Mouse (Mus musculus) forebrain, embryonic 14.5 days (tissue): Measurements from ENCODE around the gene Muc5b. TPM values are rescaled to one million over a fixed set of nuclear protein-coding genes. Genes with fewer than 3 reads are reported as not detected.
A peak's percentile ranks its signal among the peaks of the same experiment; 100 is the strongest.
"Not testable (repeated sequence)": the region's sequence is repeated elsewhere in the genome, so short reads cannot be mapped to it uniquely, and the experiment has no call there.

Experiments
- ATAC-seq: fragments of 200-750 bp; cut with Nextera tagmentation; 2 replicates; pipeline ENCODE4 v1.8.0; 2017; ENCODE audit warnings: mild to moderate bottlenecking, moderate library complexity
- DNase-seq: peaks from one replicate; pipeline ENCODE4 v3.0.0-alpha.2; 2015; ENCODE audit warnings: low spot score
- H3K27ac ChIP-seq: fragments of 300-500 bp; sonication (generic); 2 replicates; pipeline ENCODE4 v1.5.1; 2014; ENCODE audit warnings: low read depth, mild to moderate bottlenecking, control low read depth, low read length, moderate library complexity
- H3K27me3 ChIP-seq: fragments of 300-500 bp; sonication (generic); replicated peaks from 2 replicates; pipeline ENCODE4 v1.6.1; 2014; ENCODE audit warnings: low read length, control low read depth, mixed read lengths; ENCODE audit not compliant: control insufficient read depth, insufficient read depth
- H3K36me3 ChIP-seq: fragments of 300-500 bp; sonication (generic); 2 replicates; pipeline ENCODE4 v1.6.1; 2014; ENCODE audit warnings: low read length, control low read depth; ENCODE audit not compliant: control insufficient read depth, insufficient read depth
- H3K4me1 ChIP-seq: fragments of 300-500 bp; sonication (generic); 2 replicates; pipeline ENCODE4 v1.6.1; 2014; ENCODE audit warnings: antibody characterized with exemption, low read length, control low read depth; ENCODE audit not compliant: control insufficient read depth, insufficient read depth
- H3K4me2 ChIP-seq: fragments of 300-500 bp; sonication (generic); 2 replicates; pipeline ENCODE4 v1.6.1; 2014; ENCODE audit warnings: mild to moderate bottlenecking, control low read depth, low read length
- H3K4me3 ChIP-seq: fragments of 300-500 bp; sonication (generic); 2 replicates; pipeline ENCODE4 v1.5.1; 2014; ENCODE audit warnings: low read depth, low read length, control low read depth
- H3K9ac ChIP-seq: fragments of 300-500 bp; sonication (generic); 2 replicates; pipeline ENCODE4 v1.6.1; 2014; ENCODE audit warnings: mild to moderate bottlenecking, low read length, control low read depth, moderate library complexity
- H3K9me3 ChIP-seq: fragments of 300-500 bp; sonication (generic); replicated peaks from 2 replicates; pipeline ENCODE4 v1.6.1; 2016; ENCODE audit warnings: low read length, control low read depth, mixed read lengths; ENCODE audit not compliant: control insufficient read depth
- WGBS: fragments of 180-500 bp; shearing (Covaris S2); extraction: QIAGEN DNeasy Blood & Tissue Kit; methylation state at CpG from one replicate; pipeline ENCODE4 v1.1.7; 2014; 5-methylcytosine and 5-hydroxymethylcytosine counted together
- polyA plus RNA-seq: library from polyadenylated mRNA; unstranded; fragments of >200 nt; fragmentation: Nextera tagmentation; extraction: Ambion mirVana; gene quantifications from 2 replicates; pipeline ENCODE4 v1.2.1, GENCODE M21; 2014

The Muc5b gene
- polyA plus RNA-seq, result 0.01 TPM in 1 of 2 replicates, not detected in the other

- ATAC-seq, result no peak
- H3K36me3 ChIP-seq, result no peaks in the 10 kb centered on the region
- H3K27ac ChIP-seq, result no peak within 1 kb of the TSS
- DNase-seq, result peak; percentile 12
- H3K27me3 ChIP-seq, result no peaks in the 10 kb centered on the region
- H3K4me2 ChIP-seq, result no peak within 1 kb of the TSS
- H3K4me3 ChIP-seq, result no peak within 1 kb of the TSS
- H3K9ac ChIP-seq, result no peak within 1 kb of the TSS
- H3K4me1 ChIP-seq, result no peaks in the 10 kb centered on the region
- H3K9me3 ChIP-seq, result no peaks in the 10 kb centered on the region
- 66% methylated on average over 5 of the region's 5 CpGs for WGBS
Measured at GRCm38 (mm10) chr7:141838779-141839178, at the start of gene Muc5b. Muc5b (plus strand) TSS chr7:141839070.

- no peak for ATAC-seq
- Histone ChIP-seq H3K9me3 (no peaks in the 10 kb centered on the region), H3K9ac (no peak overlapping the region), H3K36me3 (no peaks in the 10 kb centered on the region), H3K27ac (no peak overlapping the region), H3K4me3 (no peak overlapping the region), H3K4me1 (no peaks in the 10 kb centered on the region), H3K27me3 (no peaks in the 10 kb centered on the region), H3K4me2 (no peak overlapping the region)
- WGBS, result 94% methylated on average over 1 of the region's 1 CpGs
- DNase-seq, result no peak
Measured at GRCm38 (mm10) chr7:141794251-141794650, 44.6 kb upstream of the Muc5b start.

DNA sequence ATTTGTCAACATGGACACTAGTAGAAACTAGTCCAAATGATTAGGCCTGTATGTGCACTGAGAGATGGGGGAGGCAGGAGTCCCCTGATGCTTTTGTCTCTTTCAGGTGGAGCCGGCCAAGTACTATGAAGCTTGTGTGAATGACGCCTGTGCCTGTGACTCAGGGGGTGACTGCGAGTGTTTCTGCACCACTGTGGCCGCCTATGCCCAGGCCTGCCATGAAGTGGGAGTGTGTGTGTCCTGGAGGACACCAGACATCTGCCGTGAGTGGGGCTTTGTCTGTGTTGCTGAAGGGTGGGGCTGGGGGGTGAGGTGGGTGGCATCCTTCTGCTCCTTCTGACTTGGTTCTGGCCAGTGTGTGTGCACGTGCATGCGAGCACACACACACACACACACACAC is 35.7 kb upstream of the Muc5b start:
- Histone ChIP-seq H3K27me3 (no peaks in the 10 kb centered on the region), H3K27ac (no peak overlapping the region), H3K36me3 (no peaks in the 10 kb centered on the region), H3K4me3 (no peak overlapping the region), H3K9ac (no peak overlapping the region), H3K4me1 (no peaks in the 10 kb centered on the region), H3K9me3 (no peaks in the 10 kb centered on the region), H3K4me2 (no peak overlapping the region)
- DNase-seq (no peak), ATAC-seq (no peak)
- WGBS, result 84% methylated on average over 7 of the region's 7 CpGs

DNA sequence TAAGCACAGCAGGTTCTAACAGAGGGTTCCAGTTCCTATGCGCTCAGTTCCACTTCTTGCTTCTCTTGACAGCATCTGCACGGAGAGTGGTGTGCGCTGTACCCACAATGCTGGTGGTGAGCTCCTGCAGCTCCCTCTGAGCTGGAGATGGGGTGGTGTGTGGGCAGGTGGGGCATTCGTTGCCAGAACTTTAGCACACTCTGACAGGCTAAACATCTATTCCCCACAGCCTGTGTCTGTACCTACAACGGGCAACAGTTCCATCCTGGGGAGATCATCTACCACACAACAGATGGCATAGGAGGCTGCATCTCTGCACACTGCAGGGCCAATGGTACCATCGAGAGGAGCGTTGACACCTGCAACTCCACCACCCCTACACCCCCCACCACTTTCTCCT is 33.5 kb upstream of the Muc5b start:
- Histone ChIP-seq H3K4me2 (no peak overlapping the region), H3K27me3 (no peaks in the 10 kb centered on the region), H3K4me3 (no peak overlapping the region), H3K36me3 (no peaks in the 10 kb centered on the region), H3K9me3 (no peaks in the 10 kb centered on the region), H3K4me1 (no peaks in the 10 kb centered on the region), H3K27ac (no peak overlapping the region), H3K9ac (no peak overlapping the region)
- DNase-seq (no peak), ATAC-seq (no peak)
- WGBS, result 87% methylated on average over 7 of the region's 7 CpGs

DNA sequence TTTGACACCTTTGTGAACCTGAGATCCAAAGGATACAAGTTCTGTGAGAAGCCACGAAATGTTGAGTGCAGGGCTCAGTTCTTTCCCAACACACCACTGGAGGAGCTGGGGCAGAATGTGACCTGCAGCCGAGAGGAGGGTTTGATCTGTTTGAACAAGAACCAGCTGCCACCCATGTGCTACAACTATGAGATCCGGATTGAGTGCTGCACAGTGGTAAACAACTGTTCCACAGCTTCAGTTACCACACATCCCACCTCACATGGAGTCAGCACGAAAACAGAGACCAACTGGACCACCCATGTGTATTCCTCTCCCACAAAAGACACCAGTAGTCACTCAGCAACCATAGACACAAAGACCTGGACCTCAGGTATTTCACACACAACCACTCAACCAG is 31.0 kb upstream of the Muc5b start:
- not testable (repeated sequence) for H3K27me3 ChIP-seq, H3K4me3 ChIP-seq, DNase-seq, H3K4me1 ChIP-seq, H3K4me2 ChIP-seq, ATAC-seq, H3K36me3 ChIP-seq, H3K9ac ChIP-seq, H3K27ac ChIP-seq, H3K9me3 ChIP-seq
- no CpG with 5 or more reads among the region's 4 CpGs for WGBS

- WGBS, result no CpG with 5 or more reads among the region's 4 CpGs
- not testable (repeated sequence) for H3K9me3 ChIP-seq, H3K4me3 ChIP-seq, H3K36me3 ChIP-seq, H3K4me2 ChIP-seq, H3K9ac ChIP-seq, H3K27me3 ChIP-seq, H3K4me1 ChIP-seq, H3K27ac ChIP-seq, DNase-seq, ATAC-seq
Measured at GRCm38 (mm10) chr7:141809933-141810332, 28.9 kb upstream of the Muc5b start.

GRCm38 (mm10) chr7:141813321-141813720 is 25.5 kb upstream of the Muc5b start:
- H3K4me2 ChIP-seq, result no peak overlapping the region
- H3K27me3 ChIP-seq, result no peaks in the 10 kb centered on the region
- no peaks in the 10 kb centered on the region for H3K36me3 ChIP-seq
- DNase-seq (no peak), ATAC-seq (no peak)
- H3K4me3 ChIP-seq, result no peak overlapping the region
- no peak overlapping the region for H3K27ac ChIP-seq
- H3K9ac ChIP-seq, result no peak overlapping the region
- peaks cover 5% of the 10 kb centered on the region for H3K4me1 ChIP-seq
- H3K9me3 ChIP-seq, result no peaks in the 10 kb centered on the region
- 80% methylated on average over 4 of the region's 4 CpGs for WGBS

DNA sequence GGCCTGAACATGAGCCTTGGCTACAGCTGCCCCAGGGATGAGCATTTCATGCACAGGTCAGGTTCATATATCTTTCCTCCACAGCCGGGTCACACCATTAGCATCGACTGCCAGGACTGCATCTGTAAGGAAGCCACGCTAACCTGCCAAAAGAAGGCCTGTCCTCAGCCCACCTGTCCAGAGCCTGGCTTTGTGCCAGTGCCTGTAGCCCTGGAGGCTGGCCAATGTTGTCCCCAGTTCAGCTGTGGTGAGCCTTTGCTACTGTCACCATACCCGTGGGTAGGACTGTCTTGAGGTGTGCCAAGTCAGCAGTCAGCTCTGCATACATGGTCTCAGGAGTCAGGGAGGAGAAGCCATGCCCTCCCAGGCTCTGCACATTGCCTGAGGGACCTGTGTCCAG is 23.5 kb upstream of the Muc5b start:
- H3K4me1 ChIP-seq, result peaks cover 5% of the 10 kb centered on the region

DNA sequence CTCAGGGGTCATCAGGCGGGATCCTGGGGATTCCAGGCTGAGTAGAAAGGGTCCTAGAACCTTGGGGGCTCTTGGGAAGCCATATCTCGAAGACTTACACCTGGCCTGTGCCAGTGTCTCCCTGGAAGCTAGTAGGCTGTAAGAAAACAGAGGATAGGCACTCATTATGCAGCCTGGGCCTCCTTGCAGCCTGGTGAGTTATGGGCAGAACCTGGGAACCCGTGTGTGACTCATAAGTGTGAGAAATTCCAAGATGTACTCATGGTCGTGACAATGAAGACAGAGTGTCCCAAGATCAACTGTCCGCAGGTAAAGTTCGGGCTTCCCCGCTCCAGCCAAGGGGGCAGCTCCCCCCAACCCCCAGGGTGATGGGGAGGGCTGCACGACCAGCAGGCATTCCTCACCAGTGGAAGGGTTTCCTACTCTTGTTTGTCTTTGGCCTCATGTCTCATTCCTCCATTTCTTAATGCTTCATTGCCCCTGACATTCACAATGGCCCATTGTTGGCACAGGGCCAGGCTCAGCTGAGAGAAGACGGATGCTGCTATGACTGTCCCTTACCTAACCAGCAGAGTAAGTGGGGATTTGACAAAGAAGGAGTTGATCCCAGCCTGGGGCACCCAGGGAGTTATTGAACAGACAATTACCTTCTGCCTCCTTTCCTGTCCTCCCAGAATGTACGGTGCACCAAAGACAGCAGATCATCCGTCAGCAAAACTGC is 21.4 kb upstream of the Muc5b start:
- Histone ChIP-seq H3K4me1 (peaks cover 5% of the 10 kb centered on the region), H3K27ac (no peak overlapping the region), H3K4me3 (no peak overlapping the region), H3K36me3 (no peaks in the 10 kb centered on the region), H3K9me3 (no peaks in the 10 kb centered on the region), H3K4me2 (no peak overlapping the region), H3K27me3 (no peaks in the 10 kb centered on the region), H3K9ac (no peak overlapping the region)
- DNase-seq (peak; percentile 44), ATAC-seq (no peak)
- WGBS, result 51% methylated on average over 11 of the region's 11 CpGs

More for the DNA sequence above, 23.5 kb upstream of the Muc5b start:
- Histone ChIP-seq H3K9me3 (no peaks in the 10 kb centered on the region), H3K9ac (no peak overlapping the region), H3K36me3 (no peaks in the 10 kb centered on the region), H3K27ac (no peak overlapping the region), H3K4me3 (no peak overlapping the region), H3K27me3 (no peaks in the 10 kb centered on the region), H3K4me2 (no peak overlapping the region)
- 74% methylated on average over 4 of the region's 4 CpGs for WGBS
- ATAC-seq (no peak), DNase-seq (no peak)
